Mouse (Mus musculus) T-helper 1 cell (primary cell): Measurements from ENCODE around the gene Ube2d3.
"Not testable (repeated sequence)": the region's sequence is repeated elsewhere in the genome, so short reads cannot be mapped to it uniquely, and the experiment has no call there.

ENCODE experiments used
- in situ Hi-C: fragments of 300-600 bp; cut with MboI, MseI; formaldehyde crosslinking; loops from one replicate; pipeline ENCODE4 v1.15.1; 2025; ENCODE audit warnings: high pct_unique_total_duplicates

The Ube2d3 gene

GRCm38 (mm10) chr3:135438531-135438912 is 573 bp downstream of the Ube2d3 start:
- in situ Hi-C loops: no loop called here

DNA sequence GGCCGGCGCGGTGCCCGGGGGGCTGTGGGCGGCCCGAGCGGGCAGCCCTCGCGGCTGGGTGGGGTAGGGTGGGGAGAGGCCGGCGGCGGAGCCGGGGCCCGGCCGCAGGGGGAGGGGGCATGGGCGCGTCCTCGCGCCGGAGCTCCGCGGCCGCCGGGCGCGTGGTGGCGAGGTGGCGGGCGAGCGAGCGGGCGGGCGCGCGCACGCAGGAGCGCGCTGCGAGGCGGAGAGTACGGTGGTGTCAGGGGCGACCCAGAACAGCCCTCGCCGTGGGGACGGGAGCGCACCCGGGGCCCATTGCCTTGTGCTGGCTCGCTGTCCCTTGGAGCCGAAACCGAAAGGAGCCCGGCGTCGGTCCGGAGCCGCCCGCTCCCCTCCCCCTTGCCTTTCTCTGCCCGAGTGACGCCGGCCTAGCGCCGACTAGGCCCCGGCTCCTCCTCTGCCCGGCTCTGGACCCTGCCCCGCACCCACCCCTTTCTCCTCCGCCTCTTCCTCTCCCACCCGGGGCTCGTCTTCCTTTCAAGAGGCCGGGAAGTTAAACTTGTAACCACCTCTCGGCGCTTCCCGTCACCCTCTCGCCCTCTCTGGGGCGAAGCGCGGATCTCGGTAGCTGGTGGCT is 1.1 kb downstream of the Ube2d3 start:
- in situ Hi-C loops: no loop called here

DNA sequence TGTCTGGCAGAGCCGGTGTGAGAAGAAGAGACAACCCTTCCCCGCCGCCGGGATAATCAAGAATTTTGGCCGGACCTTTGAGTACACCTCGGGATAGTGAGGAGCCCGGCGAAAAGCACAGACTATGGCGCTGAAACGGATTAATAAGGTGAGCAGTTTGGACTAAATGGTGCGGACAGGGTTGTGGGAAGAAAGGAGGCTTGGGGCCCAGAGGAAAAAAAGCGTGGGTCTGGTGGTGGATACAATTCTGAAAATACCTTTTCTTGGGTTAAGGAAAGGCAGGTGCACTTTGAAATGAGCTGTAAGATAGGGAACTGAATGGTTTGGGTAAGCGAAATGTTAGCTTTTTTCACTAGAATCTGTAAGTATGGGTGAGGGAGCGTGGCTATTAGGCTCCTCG is 1.7 kb downstream of the Ube2d3 start:
- in situ Hi-C loops: no loop called here

DNA sequence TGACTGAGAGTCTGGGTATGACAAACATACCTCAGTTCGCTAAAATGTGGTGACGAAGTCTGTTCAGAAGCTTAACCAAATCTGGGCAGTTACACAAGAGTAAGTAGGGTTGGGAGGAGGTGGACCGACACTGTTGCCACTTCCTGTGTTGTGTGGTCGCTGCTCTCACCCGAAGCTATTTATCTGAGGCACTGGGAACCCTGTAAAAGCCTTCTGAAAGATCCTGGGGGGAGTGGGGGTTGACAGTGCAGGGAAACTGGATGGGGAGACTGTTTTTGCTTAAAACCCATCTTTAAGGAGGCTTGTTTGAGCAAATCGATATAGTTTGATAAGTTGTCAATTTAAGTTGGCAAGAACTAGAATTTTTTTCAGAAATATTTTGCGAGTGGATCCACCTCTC is 2.3 kb downstream of the Ube2d3 start:
- in situ Hi-C loops: no loop called here

DNA sequence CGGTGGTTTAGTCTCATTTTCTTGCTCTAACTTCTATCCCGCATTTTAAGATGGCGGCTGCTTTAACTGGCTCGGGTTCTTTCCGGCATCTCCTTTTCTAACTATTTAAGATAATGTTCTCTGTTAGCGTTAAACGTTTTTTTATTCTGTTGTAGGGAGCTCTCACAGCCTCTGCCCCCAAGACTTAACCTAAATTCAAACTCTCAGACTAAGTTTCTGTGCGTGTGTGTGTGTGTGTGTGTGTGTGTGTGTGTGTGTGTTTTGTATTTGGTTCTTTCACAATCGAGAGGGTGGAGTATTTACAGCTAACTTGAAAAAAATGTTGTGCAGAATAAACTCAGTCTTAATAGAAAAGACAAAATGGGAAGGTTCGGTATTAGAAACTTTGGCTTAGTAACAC is 2.7 kb downstream of the Ube2d3 start:
- in situ Hi-C loops: no loop called here

DNA sequence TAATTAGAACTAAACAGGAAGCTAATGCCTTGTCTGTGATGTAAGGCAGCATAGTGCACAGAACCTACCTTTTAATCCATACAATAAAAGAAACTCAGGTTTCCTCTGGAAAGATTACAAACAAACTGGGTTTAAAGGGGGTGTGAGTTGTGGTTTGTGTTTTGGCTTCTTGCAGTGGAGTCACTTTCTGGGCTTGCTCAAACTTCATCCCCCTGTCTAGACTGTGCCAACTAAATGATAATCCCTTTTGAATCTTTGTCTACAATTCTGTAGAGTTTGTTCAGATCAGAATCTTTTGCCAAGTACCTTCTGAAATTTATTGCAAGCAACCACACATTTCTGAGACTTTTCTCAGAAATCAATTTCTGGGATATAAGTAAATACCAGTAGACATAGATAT is 7.0 kb downstream of the Ube2d3 start:
- in situ Hi-C loops: no loop called here

- in situ Hi-C loops: no loop called here
Observed at GRCm38 (mm10) chr3:135458981-135459380, 21.0 kb downstream of the Ube2d3 start.

DNA sequence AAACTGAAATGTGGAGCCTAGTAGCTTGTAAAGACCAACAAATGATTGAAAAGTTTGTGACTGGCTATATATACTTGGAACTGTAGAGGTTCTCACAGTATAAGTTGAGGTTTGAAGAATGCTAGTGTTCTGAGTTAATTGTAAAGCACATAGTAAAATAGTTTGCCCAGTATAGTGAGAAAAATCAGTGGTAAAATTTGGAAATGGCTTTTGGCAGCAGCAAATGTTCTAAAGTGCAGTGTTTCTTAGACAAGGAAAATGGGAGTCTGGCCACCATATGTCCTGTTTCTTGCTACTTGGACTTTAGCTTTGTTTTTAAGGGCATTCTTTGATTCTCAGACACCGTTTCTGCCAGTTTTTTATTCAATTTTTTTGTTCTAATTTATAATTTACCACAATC is 30.5 kb downstream of the Ube2d3 start:
- in situ Hi-C loops: no loop called here

DNA sequence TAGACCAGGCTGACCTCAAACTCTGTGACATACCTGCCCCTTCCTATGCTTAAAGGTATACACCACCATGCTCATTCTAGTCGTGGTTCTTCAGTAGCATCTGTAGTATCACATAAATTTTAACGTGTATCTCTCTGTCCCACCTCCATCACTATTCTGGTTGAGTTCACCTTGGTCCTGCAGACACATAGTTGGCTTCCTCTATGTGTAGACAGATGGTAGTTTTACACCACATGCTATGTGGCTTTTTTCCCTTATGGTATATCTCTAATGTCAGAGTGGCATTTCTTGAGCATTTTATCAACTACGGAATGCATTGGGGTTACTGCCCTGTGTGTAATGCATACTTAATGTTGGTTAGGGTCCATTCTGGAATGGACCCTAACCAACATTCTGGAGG is 31.2 kb downstream of the Ube2d3 start:
- in situ Hi-C loops: no loop called here

GRCm38 (mm10) chr3:135469974-135470373 is 32.0 kb downstream of the Ube2d3 start:
- in situ Hi-C loops: no loop called here

- in situ Hi-C loops: no loop called here
Observed at GRCm38 (mm10) chr3:135470823-135471222, 32.9 kb downstream of the Ube2d3 start.

GRCm38 (mm10) chr3:135475025-135475424 is 37.1 kb downstream of the Ube2d3 start:
- in situ Hi-C loops: no loop called here

GRCm38 (mm10) chr3:135476286-135476685 is 38.3 kb downstream of the Ube2d3 start:
- in situ Hi-C loops: no loop called here

DNA sequence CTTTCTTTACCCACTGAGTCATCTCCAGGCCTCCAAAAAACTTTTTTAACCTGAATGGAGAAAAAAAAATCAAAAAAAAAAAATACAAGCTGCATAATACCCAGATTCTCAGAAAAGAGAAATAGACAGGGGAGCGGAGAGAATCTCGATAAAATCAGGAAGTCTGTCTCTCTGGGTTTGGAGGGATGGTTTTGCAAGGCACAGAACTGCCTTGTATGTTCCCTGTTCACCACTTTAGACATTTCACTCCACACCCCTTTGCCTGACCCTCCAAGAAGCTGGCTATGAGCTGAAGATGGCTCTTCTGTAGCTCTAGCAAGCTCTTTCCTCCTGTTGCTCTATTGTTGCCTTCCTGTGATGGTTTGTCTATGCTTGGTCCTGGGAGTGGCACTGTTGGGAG is 39.0 kb downstream of the Ube2d3 start:
- in situ Hi-C loops: no loop called here

DNA sequence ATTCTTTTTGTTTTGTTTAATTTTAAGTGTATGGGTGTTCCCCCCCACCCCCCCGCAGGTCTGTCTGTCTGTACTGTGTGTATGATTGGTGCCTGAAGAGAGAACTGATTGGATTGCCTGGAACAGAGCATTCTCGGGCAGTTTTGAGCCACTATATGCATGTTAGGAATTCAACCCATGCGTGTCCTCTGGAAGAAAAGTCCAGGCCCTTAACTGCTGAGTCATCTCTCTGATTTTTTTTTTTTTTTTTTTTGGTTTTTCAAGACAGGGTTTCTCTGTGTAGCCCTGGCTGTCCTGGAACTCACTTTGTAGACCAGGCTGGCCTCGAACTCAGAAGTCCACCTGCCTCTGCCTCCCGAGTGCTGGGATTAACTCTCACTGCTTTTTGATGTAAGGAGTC is 41.1 kb downstream of the Ube2d3 start:
- in situ Hi-C loops: not testable (repeated sequence)

GRCm38 (mm10) chr3:135480767-135481166 is 42.8 kb downstream of the Ube2d3 start:
- in situ Hi-C loops: no loop called here

DNA sequence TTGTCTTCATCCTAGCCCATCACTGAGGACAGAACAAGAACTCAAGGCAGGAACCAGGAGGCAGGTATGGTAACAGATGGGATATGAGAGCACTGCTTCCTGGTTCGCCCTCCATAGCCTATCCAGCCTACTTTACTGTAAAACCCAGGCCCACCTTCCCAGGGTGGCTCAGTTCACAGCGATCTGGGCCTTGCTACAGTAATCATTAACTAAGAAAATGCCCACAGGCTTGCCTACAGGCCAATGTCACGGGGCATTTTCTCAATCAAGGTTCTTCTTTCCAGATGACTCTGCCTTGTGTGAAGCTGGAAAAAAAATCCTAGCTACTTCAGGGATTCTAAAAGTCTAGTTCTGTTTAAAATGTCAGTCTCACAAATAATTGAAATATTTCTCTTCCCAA is 43.7 kb downstream of the Ube2d3 start:
- in situ Hi-C loops: no loop called here

DNA sequence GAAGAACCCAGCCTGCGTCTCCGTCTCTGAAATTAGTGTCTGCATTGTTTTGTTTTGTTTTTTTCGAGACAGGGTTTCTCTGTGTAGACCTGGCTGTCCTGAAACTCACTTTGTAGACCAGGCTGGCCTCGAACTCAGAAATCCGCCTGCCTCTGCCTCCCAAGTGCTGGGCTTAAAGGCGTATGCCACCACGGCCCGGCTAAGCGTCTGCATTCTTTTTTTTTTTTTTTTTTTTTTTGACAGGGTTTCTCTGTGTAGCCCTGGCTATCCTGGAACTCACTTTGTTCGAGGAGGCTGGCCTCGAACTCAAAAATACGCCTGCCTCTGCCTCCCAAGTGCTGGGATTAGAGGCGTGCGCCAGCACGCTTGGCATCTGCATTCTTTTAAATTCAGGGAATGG is 46.7 kb downstream of the Ube2d3 start:
- in situ Hi-C loops: not testable (repeated sequence)

- in situ Hi-C loops: no loop called here
Observed at GRCm38 (mm10) chr3:135485128-135485899, 47.4 kb downstream of the Ube2d3 start, which contains the start of gene Manba. Gene Manba (plus strand): TSS chr3:135485611.

DNA sequence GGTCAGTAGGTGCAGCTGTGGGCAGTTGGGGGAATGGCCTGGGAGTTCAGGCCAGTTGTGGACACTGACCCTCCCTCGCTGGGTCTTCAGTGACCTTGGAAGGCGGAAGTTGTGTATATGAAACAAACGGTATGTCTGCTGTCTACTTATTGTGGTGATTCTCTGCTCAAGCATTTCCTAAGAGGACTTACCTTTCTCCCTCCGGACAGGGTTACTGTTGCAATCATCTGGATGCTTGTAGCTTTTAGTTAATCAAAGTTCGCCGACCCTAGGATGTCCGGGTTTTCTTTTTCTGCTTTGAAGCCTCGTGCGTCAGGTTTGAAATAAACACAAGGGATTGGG is 47.9 kb downstream of the Ube2d3 start:
- in situ Hi-C loops: no loop called here

GRCm38 (mm10) chr3:135486351-135486750 is 48.4 kb downstream of the Ube2d3 start:
- in situ Hi-C loops: no loop called here

- in situ Hi-C loops: no loop called here
Observed at GRCm38 (mm10) chr3:135487803-135488202, 49.9 kb downstream of the Ube2d3 start.

- in situ Hi-C loops: no loop called here
Observed at GRCm38 (mm10) chr3:135489865-135490520, 52.0 kb downstream of the Ube2d3 start.
